ENCODE assay signal across 9 mouse cellular contexts in the genomic region with DNA sequence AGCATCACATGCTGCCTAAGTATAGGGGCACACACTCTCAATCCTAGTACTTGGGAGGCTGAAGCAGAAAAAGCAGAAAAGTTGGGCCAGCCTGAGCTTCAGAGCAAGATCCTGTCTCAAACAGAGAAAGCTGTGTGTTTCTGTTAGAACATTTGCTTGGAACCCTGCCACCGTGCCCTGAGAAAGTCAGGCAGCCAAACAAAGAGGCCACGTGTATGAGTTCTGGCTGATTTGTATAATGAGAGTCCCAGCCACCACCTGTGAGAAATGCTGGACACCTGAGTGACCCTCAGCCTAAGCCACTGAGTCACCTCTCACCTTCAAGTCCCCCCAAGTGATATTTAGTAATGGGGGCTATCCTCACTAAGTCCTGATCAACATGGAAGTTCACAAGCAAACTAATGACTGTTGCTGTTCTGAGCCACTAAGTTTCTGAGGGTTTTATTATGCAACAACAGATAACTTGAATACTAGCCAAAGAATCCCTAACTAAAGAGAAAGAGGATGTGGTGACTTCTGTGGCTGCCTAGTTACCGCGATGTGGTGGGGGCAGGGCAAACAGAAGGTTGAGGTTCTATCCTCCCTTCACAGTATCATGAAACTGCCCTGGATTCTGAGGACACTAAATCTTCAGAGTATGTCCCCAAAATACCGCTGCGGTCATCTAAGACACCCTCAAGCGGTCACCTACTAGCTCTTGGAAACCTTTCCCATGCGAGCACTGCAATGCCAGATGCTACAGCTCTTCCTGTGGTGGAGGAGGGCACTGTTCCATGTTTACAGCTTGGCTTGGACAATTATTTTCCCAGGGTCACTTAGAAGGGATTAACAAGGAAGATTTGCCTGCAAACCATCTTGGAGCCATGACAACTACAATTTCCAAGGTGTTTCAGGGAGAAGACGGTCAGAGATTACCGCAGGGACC. TPM values are rescaled to one million over a fixed set of nuclear protein-coding genes. Genes with fewer than 3 reads are reported as not detected.
DNase-seq lines count a peak whose midpoint lies in the region; ATAC-seq lines count a peak whose summit lies in the region.
"Had no signal": no experiment of that assay in that cellular context is flagged by ENCODE, and none has a peak within 500 bp of the region (broad histone marks: within the 10 kb centered on the region; RNA-seq: fewer than 3 reads in every experiment).

No protein-coding gene starts in this region.

- H3K4me3 ChIP-seq in lung, embryonic 16.5 days (ENCODE audit: low read length) = no peak overlapping the region
- H3K4me3 ChIP-seq: neural tube, embryonic 12.5 days had no signal

- H3K9ac ChIP-seq in lung, embryonic 16.5 days (ENCODE audit: low read length) = no peak overlapping the region
- H3K9ac ChIP-seq: neural tube, embryonic 12.5 days had no signal

- no peaks in the 10 kb centered on the region for H3K27me3 ChIP-seq in lung, embryonic 16.5 days (ENCODE audit: control insufficient read depth, insufficient read depth, low read depth, low read length)
- H3K27me3 ChIP-seq: neural tube, embryonic 12.5 days had no signal

- H3K9me3 ChIP-seq in lung, embryonic 16.5 days (ENCODE audit: control insufficient read depth, low read length) = peaks cover 5% of the 10 kb centered on the region
- H3K9me3 ChIP-seq: neural tube, embryonic 12.5 days had no signal

- peaks cover 6% of the 10 kb centered on the region for H3K4me1 ChIP-seq in lung, embryonic 16.5 days (replicated peaks; ENCODE audit: control insufficient read depth, insufficient read depth, low read length)
- H3K4me1 ChIP-seq: neural tube, embryonic 12.5 days had no signal

- 63% methylated on average over 10 of the region's 10 CpGs for WGBS in lung, embryonic 16.5 days

- H3K4me2 ChIP-seq in lung, embryonic 16.5 days (ENCODE audit: low read depth, low read length) = no peak overlapping the region
- H3K4me2 ChIP-seq: neural tube, embryonic 12.5 days had no signal

- no peaks in the 10 kb centered on the region for H3K36me3 ChIP-seq in lung, embryonic 16.5 days (ENCODE audit: control insufficient read depth, insufficient read depth, low read length)
- H3K36me3 ChIP-seq: neural tube, embryonic 12.5 days had no signal

- H3K27ac ChIP-seq in lung, embryonic 16.5 days (ENCODE audit: low read length) = peak overlapping the region; percentile 13
- H3K27ac ChIP-seq: neural tube, embryonic 12.5 days had no signal

- peak; percentile 37 for DNase-seq in 3T3-L1 (ENCODE audit: low read depth, low spot score)
- peak; percentile 15 to 23 for DNase-seq in thymus, postnatal 36 days
- no peak for DNase-seq in left cerebral cortex, adult 18-20 months (ENCODE audit: low spot score in 2 of 2)
- no peak for DNase-seq in frontal cortex, postnatal 10 days (ENCODE audit: low spot score in 2 of 2)

- ATAC-seq in CD4-positive, CD25-positive, alpha-beta regulatory T cell, adult 4 months = peak; percentile 77
- ATAC-seq in granulocyte monocyte progenitor cell, adult 5-6 weeks (replicated peaks; ENCODE audit: poor library complexity, severe bottlenecking) = peak; percentile 98
- peak; percentile 48 for ATAC-seq in lung, embryonic 16.5 days (ENCODE audit: low read depth)
- no peak for ATAC-seq in erythroid progenitor cell, adult 5-6 weeks (replicated peaks; ENCODE audit: low FRiP score, poor library complexity, severe bottlenecking)

RNA-seq across cellular contexts. Expression of a gene that starts 31.9 kb away (rescaled TPM):
- polyA plus RNA-seq in CD4-positive, CD25-positive, alpha-beta regulatory T cell, adult 4 months (2017; shearing (Covaris generic)) = not detected
- not detected in 2 replicates for total RNA-seq in granulocyte monocyte progenitor cell, adult 5-6 weeks (2014; fragmentation: Nextera tagmentation)
- not detected in 2 replicates for total RNA-seq in granulocyte monocyte progenitor cell, adult 5-6 weeks (2017)
- polyA plus RNA-seq in lung, embryonic 16.5 days (2015; fragmentation: Nextera tagmentation; extraction: Ambion mirVana) = not detected in 2 replicates
- total RNA-seq in left cerebral cortex, adult 18-20 months (2021) = not detected
- not detected in 2 replicates for total RNA-seq in erythroid progenitor cell, adult 5-6 weeks (2015; ENCODE audit: low replicate concordance)
- total RNA-seq in erythroid progenitor cell, adult 5-6 weeks (2017; ENCODE audit: low replicate concordance) = not detected in 2 replicates
- polyA plus RNA-seq: neural tube, embryonic 12.5 days had no signal

Comparison
In these comparisons a context has a peak if more than half of its experiments do, and no peak if none do; other contexts are left out.
1. DNase-seq: peak in 3T3-L1 (single experiment) and thymus, postnatal 36 days (2 of 2); none in left cerebral cortex, adult 18-20 months (0 of 2) and frontal cortex, postnatal 10 days (0 of 2).